Mouse (Mus musculus): ENCODE measurements around the gene Zbtb43. TPM values are rescaled to one million over a fixed set of nuclear protein-coding genes. Genes with fewer than 3 reads are reported as not detected.

The Zbtb43 gene
- 9.5 and 10.4 TPM in 2 replicates for polyA plus RNA-seq (2015; fragmentation: Nextera tagmentation; extraction: Ambion mirVana)

DNA sequence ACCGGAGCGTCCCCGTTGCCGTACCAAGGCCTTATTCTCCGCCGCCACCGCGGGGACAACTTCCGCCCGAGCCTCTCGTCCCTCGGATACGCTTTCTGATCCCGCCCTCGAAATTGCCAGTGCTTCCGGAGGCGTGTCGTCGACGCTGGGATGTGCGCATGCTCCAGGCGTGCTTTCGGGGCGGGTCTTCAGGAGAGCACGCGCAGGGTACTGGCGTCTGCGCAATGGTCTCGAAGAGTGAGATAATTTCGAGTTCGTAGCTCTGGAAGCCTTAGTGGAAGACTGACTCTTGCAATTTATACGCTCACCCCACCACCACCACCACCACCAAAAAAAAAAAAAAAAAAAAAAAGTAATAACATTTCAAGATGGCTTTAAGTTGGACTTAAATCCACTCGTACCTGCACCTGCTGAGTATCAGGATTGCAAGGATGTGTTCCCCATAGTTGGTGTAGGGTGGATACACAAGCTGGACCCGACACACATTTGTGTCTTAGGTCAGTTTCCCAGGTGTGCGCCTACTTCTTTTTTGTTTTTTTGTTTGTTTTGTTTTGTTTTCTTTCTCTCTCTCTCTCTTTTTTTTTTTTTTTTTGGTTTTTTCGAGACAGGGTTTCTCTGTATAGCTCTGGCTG, at the start of gene Zbtb43:
Gene Zbtb43, minus strand, starts transcription at position 94 of the 632 bp plus-strand sequence.

DNA sequence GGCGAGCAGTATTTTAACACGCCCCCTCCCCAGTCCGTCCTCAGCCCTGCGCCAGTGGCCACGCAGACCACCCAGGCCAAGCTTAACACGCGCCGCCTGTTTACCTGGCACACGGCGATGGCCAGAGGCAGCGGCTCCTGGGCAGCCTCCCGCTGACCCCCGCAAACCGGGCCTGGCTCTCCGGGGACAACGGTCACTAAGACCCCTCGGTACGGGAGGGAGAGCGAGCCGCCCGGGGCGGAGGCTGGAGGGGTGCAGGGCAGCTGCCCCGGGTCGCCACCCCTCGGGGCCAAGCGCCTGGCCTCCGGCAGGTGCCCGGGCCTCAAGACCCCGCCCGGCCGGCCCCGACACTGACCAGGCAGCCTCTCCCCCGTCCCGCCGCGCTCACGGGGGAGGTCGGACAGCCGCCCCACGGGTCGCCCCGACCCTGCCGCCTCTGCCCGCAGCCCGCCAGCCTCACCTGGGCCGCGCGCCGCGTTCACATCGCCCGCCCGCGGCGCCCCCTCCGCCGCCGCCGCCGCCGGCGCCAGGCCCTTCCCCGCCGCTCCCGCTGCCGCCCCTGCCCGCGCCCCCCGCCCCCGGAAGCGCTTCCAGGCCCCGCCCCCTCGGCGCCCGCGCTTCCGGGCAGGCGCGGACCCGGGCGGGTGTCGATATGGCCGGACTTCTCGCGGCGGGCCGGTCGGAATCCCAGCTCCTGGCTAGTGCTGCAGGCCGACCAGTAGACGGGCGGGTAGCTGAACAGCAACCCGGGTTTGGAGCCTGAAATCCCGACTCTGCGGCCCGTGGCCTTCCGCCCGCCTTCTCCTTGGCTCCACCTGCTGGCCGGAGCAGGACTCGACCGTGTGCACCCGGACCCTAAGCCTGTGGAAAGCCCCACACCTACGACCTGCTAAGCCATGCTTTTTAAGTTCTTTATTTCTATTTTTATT, 37.3 kb downstream of the Zbtb43 start, which contains the start of gene Zbtb34:
Gene Zbtb34, minus strand, starts transcription at position 554 of the 929 bp plus-strand sequence.

Other genes starting within 250 kb of the Zbtb43 start
- gene Ralgps1, start 97.1 kb downstream of the Zbtb43 start, polyA plus RNA-seq (2015; fragmentation: Nextera tagmentation; extraction: Ambion mirVana): 1.7 and 1.9 TPM in 2 replicates
- gene Zbtb34, start 37.2 kb downstream of the Zbtb43 start, polyA plus RNA-seq (2015; fragmentation: Nextera tagmentation; extraction: Ambion mirVana): 1.6 and 1.7 TPM in 2 replicates
- 0.02 and 0.05 TPM in 2 replicates for gene Lmx1b, start 172.0 kb upstream of the Zbtb43 start, polyA plus RNA-seq (2015; fragmentation: Nextera tagmentation; extraction: Ambion mirVana)